Mouse (Mus musculus) kidney, postnatal 4 days (tissue): ENCODE data around the gene E330014E10Rik.
"Not testable (repeated sequence)": the region's sequence is repeated elsewhere in the genome, so short reads cannot be mapped to it uniquely, and the experiment has no call there.

Experiments used
- DNase-seq, 2 experiments: peaks; one replicate each; pipeline ENCODE4 v3.0.0; 2021; ENCODE audit warnings: mixed read lengths in 2 of 2

The E330014E10Rik gene

DNA sequence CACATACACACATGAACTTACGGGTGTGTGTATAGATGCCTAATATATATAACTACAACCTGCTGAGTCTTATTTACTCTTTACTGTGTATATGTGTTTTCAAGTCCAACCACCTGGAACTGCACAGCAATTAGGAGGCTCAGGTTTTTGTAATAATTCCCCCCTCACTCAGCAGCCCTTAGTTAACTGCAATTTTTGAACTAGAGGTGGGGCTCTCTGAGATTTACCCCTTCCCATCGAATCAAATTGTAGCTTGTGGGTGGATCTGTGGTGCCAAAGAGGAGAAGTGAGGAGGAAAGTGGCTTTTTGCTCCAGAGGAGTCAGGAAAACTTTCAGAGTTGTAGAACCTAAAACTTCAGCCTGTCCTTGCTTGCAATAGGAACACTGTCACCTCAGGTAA lies at the start of gene E330014E10Rik:
Gene E330014E10Rik, plus strand, starts transcription at position 301 of the 400 bp plus-strand sequence.
- DNase-seq: not testable (repeated sequence)

DNA sequence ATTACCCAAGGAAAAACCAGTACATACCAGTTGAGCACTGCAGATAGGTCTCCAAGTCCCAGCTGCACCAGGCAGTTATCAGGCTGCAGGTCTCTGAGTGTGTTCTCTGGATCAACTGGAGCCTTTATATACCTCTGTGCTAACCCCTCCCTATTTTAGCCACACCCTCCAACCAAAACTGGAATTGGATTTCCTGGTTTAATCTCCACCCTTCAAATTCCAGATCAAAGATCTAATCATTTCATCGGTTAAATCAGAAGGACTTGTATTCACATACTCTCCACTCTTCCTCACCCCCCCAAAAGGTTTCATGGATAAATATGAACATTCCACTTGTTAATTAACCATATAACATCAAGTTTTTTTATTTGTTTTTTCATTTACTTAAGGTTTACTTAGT lies 39.7 kb upstream of the E330014E10Rik start, which contains the start of gene Gm7978:
Gene Gm7978, minus strand, starts transcription at position 101 of the 400 bp plus-strand sequence.
- DNase-seq: not testable (repeated sequence)

DNA sequence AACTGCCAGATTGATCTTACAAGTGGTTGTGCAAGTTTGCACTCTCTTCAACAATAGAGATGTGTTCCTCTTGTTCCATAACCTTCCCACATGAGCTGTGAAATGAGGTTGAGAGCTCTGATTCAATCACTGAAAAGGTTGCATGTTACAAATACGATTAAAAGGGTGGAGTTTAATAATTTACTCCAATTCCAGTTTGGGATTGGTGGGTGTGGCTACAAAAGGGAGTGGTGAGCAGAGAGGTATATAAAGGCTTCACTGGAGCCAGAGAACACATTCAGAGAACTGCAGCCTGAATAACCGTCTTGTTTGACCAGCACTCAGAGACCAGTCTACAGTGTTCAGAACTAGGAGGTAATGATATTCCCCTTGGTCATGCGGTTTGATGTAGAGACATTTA lies 34.1 kb upstream of the E330014E10Rik start, which contains the start of gene Gm7982:
Gene Gm7982, plus strand, starts transcription at position 301 of the 400 bp plus-strand sequence.
- not testable (repeated sequence) for DNase-seq

DNA sequence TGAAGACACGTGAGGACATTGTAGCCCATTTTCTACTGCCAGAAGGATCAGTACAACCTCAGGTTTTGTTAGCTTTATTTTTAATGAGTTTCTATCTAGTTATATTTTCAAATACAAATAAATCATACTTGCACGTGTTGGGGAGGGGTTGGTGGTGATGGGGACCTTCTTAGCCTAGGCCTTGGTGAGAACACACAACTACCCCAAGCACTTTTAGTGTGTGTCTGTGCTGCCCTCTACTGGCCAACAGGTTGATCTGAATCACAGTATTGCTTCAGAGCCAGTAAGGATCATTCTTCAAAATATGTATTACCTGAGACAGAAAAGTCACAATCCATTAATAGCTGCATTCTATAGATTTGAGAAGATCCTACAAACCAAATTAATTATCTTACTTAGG lies 35.1 kb downstream of the E330014E10Rik start:
- peak; percentile 26 to 45 for DNase-seq

DNA sequence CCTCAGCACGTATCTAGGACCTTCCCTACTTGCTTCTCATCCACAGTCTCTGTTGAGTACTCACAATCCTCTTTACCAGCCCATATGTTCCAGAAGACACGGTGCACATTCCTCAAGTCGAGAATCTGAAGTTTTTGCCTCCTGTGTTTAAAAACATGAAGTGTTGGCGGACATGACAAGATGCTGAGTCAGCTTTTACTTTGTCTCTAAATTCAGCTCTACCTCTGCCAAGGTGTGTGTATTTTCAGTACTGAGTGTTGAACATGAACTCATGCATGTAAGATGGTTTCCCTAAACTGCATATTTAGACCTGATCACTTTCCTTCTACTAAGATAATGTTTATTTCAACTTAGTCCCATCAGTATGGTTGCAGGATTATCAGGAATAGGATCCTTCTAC lies 60.8 kb downstream of the E330014E10Rik start:
- no peak for DNase-seq

DNA sequence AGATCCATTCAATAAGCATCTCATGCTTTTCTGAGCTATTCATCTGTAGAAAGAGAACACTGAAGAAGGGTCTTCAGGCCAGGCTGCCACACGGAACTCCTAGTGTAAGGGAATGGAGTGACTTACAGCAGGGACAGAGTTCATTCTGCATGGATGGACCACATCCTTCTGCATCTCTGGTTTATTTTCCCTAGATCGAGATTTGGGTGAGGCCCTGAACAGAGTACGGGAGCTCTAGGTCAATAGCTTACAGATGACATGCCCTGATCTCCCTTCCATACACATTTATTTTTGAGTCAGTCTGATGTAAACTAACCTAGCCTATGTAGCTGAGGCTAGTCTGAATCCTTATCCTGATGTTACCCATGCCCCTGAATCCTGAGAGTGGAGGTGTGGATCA lies 78.2 kb downstream of the E330014E10Rik start:
- DNase-seq: no peak
